Mouse (Mus musculus): ENCODE data around the gene Gm8374.
"Not testable (repeated sequence)": the region's sequence is repeated elsewhere in the genome, so short reads cannot be mapped to it uniquely, and the experiment has no call there.

Gm8374 gene

GRCm38 (mm10) chr14:7365034-7365433, at the start of gene Gm8374:
Gene Gm8374 (minus strand): TSS chr14:7365134.
- DNase-seq (ENCODE audit: low read depth, low spot score), result not testable (repeated sequence)

DNA sequence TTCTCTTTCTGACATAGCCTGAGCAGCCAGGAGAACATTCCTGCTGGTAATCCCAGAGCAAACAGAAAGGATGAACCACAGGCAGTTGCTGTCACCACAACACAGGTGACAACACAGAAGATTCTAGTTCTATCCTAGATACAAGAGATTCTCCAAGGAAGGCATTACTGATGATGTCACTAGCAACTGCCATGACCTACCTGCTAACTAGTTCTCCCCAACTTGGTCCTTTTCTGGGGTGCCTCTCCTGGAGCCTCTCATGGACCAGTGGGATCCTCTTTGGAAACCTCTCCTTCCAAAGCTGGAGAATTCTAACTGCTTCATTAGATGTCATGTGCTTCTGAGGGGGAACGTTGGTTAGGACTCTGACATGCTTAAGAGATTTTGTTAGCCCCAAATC, 32.6 kb downstream of the Gm8374 start, which contains the start of gene Gm5797:
Gene Gm5797, minus strand, starts transcription at position 101 of the 400 bp plus-strand sequence.
- DNase-seq (ENCODE audit: low read depth, low spot score), result not testable (repeated sequence)

DNA sequence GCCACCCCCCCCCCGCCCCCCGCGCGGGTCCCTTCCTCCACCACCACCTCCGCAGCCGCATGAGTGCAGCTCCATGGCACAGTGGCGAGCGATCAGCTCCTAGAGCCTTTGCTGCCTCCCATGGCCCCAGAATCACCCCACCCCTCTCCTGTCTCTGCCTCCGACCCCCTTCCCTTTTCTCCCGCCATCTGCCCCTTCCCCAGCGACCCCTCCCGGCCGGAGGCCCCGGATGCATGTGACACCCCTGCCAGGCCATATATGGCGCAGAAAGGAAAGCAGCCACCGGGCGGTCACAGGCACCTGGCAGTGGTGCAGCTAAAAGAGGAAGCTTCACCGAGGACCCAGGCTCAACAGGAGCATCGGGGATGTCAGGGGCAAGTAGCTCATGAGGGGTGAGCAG, 49.8 kb downstream of the Gm8374 start:
- DNase-seq (ENCODE audit: low read depth, low spot score), result peak; percentile 26

GRCm38 (mm10) chr14:7314661-7315060, 50.3 kb downstream of the Gm8374 start, which contains the start of gene Gm3739:
Gene Gm3739 (minus strand): TSS chr14:7315049.
- not testable (repeated sequence) for DNase-seq (ENCODE audit: low read depth, low spot score)

All from embryo, embryonic 11.5 days (tissue).